Mouse (Mus musculus) neural tube, embryonic 15.5 days (tissue): Measurements from ENCODE around the gene Ctcf. TPM values are rescaled to one million over a fixed set of nuclear protein-coding genes. Genes with fewer than 3 reads are reported as not detected.
A peak's percentile ranks its signal among the peaks of the same experiment; 100 is the strongest.

ENCODE experiments used
- ATAC-seq: fragments of 200-750 bp; cut with Nextera tagmentation; 2 replicates; pipeline ENCODE4 v1.8.0; 2017; ENCODE audit warnings: mild to moderate bottlenecking, moderate TSS enrichment, moderate library complexity; ENCODE audit not compliant: low FRiP score
- H3K27ac ChIP-seq: fragments of 300-500 bp; sonication (generic); replicated peaks from 2 replicates; pipeline ENCODE4 v1.5.1; 2015; ENCODE audit warnings: mild to moderate bottlenecking, inconsistent platforms
- H3K27me3 ChIP-seq: fragments of 300-500 bp; sonication (generic); replicated peaks from 2 replicates; pipeline ENCODE4 v1.6.1; 2015; ENCODE audit warnings: inconsistent platforms
- H3K36me3 ChIP-seq: fragments of 300-500 bp; sonication (generic); 2 replicates; pipeline ENCODE4 v1.6.1; 2015; ENCODE audit warnings: inconsistent platforms
- H3K4me1 ChIP-seq: fragments of 300-500 bp; sonication (generic); 2 replicates; pipeline ENCODE4 v1.6.1; 2015; ENCODE audit warnings: inconsistent platforms
- H3K4me2 ChIP-seq: fragments of 300-500 bp; sonication (generic); 2 replicates; pipeline ENCODE4 v1.6.1; 2015; ENCODE audit warnings: inconsistent platforms, mild to moderate bottlenecking, moderate library complexity
- H3K4me3 ChIP-seq: fragments of 300-500 bp; sonication (generic); replicated peaks from 2 replicates; pipeline ENCODE4 v1.5.1; 2015; ENCODE audit warnings: mild to moderate bottlenecking, inconsistent platforms
- H3K9ac ChIP-seq: fragments of 300-500 bp; sonication (generic); replicated peaks from 2 replicates; pipeline ENCODE4 v1.6.1; 2015; ENCODE audit warnings: mild to moderate bottlenecking, inconsistent platforms
- H3K9me3 ChIP-seq: fragments of 300-500 bp; sonication (generic); replicated peaks from 2 replicates; pipeline ENCODE4 v1.6.1; 2016; ENCODE audit warnings: inconsistent platforms
- WGBS: fragments of 180-500 bp; shearing (Covaris S2); methylation state at CpG from one replicate; pipeline ENCODE4 v1.1.7; 2015; ENCODE audit warnings: mixed read lengths; 5-methylcytosine and 5-hydroxymethylcytosine counted together
- microRNA counts: library from miRNA; unstranded; fragments of <30 nt; microRNA quantifications from one replicate; lab custom pipeline; 2016
- microRNA-seq: library from miRNA; unstranded; fragments of <30 nt; microRNA quantifications from one replicate; pipeline ENCODE4, GENCODE M21; 2017
- polyA plus RNA-seq: library from polyadenylated mRNA; unstranded; fragments of >200 nt; fragmentation: Nextera tagmentation; extraction: Ambion mirVana; gene quantifications from 2 replicates; pipeline ENCODE4 v1.2.1, GENCODE M21; 2015

Gene Ctcf
- polyA plus RNA-seq, 1 experiment from 2014 or later = 87.0 TPM

- Histone ChIP-seq H3K9me3 (no peaks in the 10 kb centered on the region), H3K27me3 (no peaks in the 10 kb centered on the region), H3K9ac (no peak overlapping the region), H3K4me1 (no peaks in the 10 kb centered on the region), H3K4me3 (no peak overlapping the region), H3K4me2 (no peak overlapping the region), H3K36me3 (peaks cover 54% of the 10 kb centered on the region), H3K27ac (no peak overlapping the region)
- WGBS = 82% methylated on average over 18 of the region's 18 CpGs
- no peak for ATAC-seq
Observed at GRCm38 (mm10) chr8:105727397-105728124, 91.2 kb downstream of the Ctcf start.

GRCm38 (mm10) chr8:105732186-105732585, 95.8 kb downstream of the Ctcf start:
- WGBS = 91% methylated on average over 5 of the region's 5 CpGs
- Histone ChIP-seq H3K27ac (no peak overlapping the region), H3K4me3 (no peak overlapping the region), H3K4me2 (no peak overlapping the region), H3K4me1 (no peaks in the 10 kb centered on the region), H3K9ac (no peak overlapping the region), H3K36me3 (peaks cover 21% of the 10 kb centered on the region), H3K9me3 (no peaks in the 10 kb centered on the region), H3K27me3 (no peaks in the 10 kb centered on the region)
- ATAC-seq = no peak

MicroRNAs encoded within 50 kb of the gene (microRNA counts, 519-probe panel; counts per million panel counts)
- 2,322 counts per million, percentile 52 among the panel's probes with 10 or more counts for microRNA mmu-miR-1966 (lab: Ali Mortazavi, UCI)

Small RNA genes within 50 kb of the gene (microRNA-seq; reads per million reads assigned to microRNA genes)
- gene Mir1966 = 0.87 reads per million

Other genes with a start within 250 kb of the Ctcf start
- gene Kctd19, start 223.1 kb upstream of the Ctcf start, polyA plus RNA-seq = not detected in 2 replicates
- gene Lrrc36, start 223.0 kb upstream of the Ctcf start, polyA plus RNA-seq = 0.23 and 0.27 TPM in 2 replicates
- 253 and 288 TPM in 2 replicates for gene Tppp3, start 165.0 kb upstream of the Ctcf start, polyA plus RNA-seq
- gene Zdhhc1, start 139.7 kb upstream of the Ctcf start, polyA plus RNA-seq = 36.6 and 36.8 TPM in 2 replicates
- 1.0 and 1.1 TPM in 2 replicates for gene Hsd11b2, start 117.8 kb upstream of the Ctcf start, polyA plus RNA-seq
- gene Atp6v0d1, start 70.5 kb upstream of the Ctcf start, polyA plus RNA-seq = 219 and 243 TPM in 2 replicates
- 34.0 and 37.4 TPM in 2 replicates for gene Ripor1, start 31.3 kb upstream of the Ctcf start, polyA plus RNA-seq
- gene Agrp, start 825 bp downstream of the Ctcf start, polyA plus RNA-seq = 1.2 and 1.9 TPM in 2 replicates
- gene Carmil2, start 49.7 kb downstream of the Ctcf start, polyA plus RNA-seq = 21.5 and 28.5 TPM in 2 replicates
- 81.1 and 89.4 TPM in 2 replicates for gene Acd, start 64.5 kb downstream of the Ctcf start, polyA plus RNA-seq
- gene Pard6a, start 64.6 kb downstream of the Ctcf start, polyA plus RNA-seq = 47.9 and 59.6 TPM in 2 replicates
- gene 4933405L10Rik, start 71.1 kb downstream of the Ctcf start, polyA plus RNA-seq = 0.22 and 0.35 TPM in 2 replicates
- gene Enkd1, start 71.6 kb downstream of the Ctcf start, polyA plus RNA-seq = 13.9 and 16.2 TPM in 2 replicates
- 60.5 and 73.8 TPM in 2 replicates for gene Gfod2, start 122.1 kb downstream of the Ctcf start, polyA plus RNA-seq
- gene Ranbp10, start 190.8 kb downstream of the Ctcf start, polyA plus RNA-seq = 9.9 and 10.4 TPM in 2 replicates
- gene Tsnaxip1, start 191.2 kb downstream of the Ctcf start, polyA plus RNA-seq = 0.28 and 0.47 TPM in 2 replicates
- 47.5 and 49.3 TPM in 2 replicates for gene Cenpt, start 216.7 kb downstream of the Ctcf start, polyA plus RNA-seq
- 55.8 and 58.3 TPM in 2 replicates for gene Thap11, start 218.6 kb downstream of the Ctcf start, polyA plus RNA-seq
- 145 and 174 TPM in 2 replicates for gene Nutf2, start 224.0 kb downstream of the Ctcf start, polyA plus RNA-seq
- 45.3 and 46.5 TPM in 2 replicates for gene Edc4, start 244.3 kb downstream of the Ctcf start, polyA plus RNA-seq